Mouse (Mus musculus): ENCODE measurements around the gene Caly. TPM values are rescaled to one million over a fixed set of nuclear protein-coding genes. Genes with fewer than 3 reads are reported as not detected.
A peak's percentile ranks its signal among the peaks of the same experiment; 100 is the strongest.

Caly gene
- polyA plus RNA-seq, 1 experiment: 1.4 TPM

DNA sequence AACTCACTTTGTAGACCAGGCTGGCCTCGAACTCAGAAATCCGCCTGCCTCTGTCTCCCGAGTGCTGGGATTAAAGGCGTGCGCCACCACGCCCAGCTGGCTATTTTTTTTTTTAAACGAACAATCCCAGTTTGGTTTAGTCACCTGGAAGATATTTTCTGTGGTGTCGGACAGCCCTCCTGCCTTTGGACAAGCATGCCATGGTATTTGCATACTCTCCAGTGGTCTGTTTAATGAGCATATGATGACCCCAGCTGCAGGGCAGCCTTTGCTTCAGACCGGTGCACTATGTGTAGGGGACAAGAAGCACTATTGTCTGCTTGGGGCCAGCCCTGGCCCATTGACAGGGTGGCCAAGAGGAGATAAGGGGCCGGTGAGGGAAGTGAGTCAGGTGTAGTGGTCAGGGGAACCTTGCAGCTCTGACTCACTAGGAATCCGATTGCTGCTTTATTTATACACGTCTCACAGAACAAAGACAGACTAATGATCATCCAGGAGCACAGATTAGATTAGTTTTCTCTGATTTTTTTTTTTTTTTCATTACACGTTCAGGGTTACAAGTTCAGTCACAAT, 39.1 kb upstream of the Caly start:
- Histone ChIP-seq H3K4me3 (ENCODE audit: low read depth, low read length) (no peak overlapping the region), H3K27me3 (ENCODE audit: control insufficient read depth, insufficient read depth, low read length) (no peaks in the 10 kb centered on the region), H3K27ac (ENCODE audit: insufficient read depth, low read depth, low read length) (peak overlapping the region; percentile 59; the same call in 1 of the 2 replicates), H3K36me3 (ENCODE audit: control insufficient read depth, insufficient read depth, low read length) (no peaks in the 10 kb centered on the region), H3K4me1 (ENCODE audit: control insufficient read depth, insufficient read depth, insufficient read length, low read length) (peaks cover 4% of the 10 kb centered on the region; the same call in 1 of the 2 replicates)
- WGBS: 61% methylated on average over 13 of the region's 13 CpGs
- TF ChIP-seq CTCF (IDR thresholded peaks at IDR 0.05; ENCODE audit: extremely low read depth, insufficient read length, insufficient replicate concordance, low read depth, low read length) (no peak), POLR2A (IDR thresholded peaks at IDR 0.05; ENCODE audit: low read depth, low read length) (no peak)

DNA sequence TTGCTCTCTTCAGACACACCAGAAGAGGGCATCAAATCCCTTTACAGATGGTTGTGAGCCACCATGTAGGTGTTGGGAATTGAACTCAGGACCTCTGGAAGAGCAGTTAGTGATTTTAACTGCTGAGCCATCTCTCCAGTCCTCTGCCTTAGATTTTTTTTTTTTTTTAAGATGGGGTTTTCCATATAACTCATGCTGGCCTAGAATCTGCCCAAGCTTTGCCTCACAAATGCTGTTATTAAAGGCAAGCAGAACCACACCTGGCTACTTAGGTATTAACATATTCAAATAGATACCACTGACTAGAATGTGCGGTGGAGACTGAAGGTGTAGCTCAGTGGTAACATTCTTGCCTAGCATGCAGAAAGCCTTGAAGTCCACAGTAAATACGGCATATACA, 38.1 kb upstream of the Caly start:
- TF ChIP-seq CTCF (IDR thresholded peaks at IDR 0.05; ENCODE audit: extremely low read depth, insufficient read length, insufficient replicate concordance, low read depth, low read length): no peak
- TF ChIP-seq POLR2A (IDR thresholded peaks at IDR 0.05; ENCODE audit: low read depth, low read length): no peak
- 91% methylated on average over 2 of the region's 2 CpGs for WGBS
- no peaks in the 10 kb centered on the region for H3K27me3 ChIP-seq (ENCODE audit: control insufficient read depth, insufficient read depth, low read length)

DNA sequence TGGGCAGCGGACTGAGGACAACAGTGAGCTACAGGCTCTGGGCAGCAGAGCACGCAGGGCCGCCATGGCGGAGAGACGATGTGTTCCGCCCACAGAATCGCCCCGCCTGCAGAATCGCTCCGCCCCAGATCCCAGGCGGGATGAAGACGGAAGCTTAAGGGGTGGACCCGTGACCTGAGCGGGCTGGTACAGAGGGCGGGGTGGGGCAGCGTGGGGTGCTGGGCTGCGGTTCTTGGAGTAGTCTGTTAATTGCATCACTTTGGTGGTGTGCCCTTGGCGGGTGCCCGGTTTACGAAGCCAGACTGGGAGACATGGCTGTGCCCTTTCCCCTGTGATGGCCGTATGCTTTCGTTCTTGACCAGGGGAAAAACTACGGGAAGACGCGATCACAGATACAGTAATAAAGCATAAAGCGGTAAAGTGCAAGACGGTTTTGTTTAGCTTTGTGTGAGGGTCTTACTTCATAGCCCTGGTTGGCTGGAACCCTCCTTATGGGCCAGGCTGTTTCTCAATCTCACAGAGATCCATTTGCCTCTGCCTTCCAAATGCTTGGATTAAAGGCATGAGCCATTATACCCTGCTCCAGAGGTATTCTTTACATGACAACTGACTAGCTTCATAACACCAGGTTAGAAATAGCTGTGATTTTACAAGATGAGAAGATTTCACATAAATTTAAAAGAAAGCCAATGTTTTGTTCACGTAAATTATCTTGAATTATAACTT, 34.1 kb upstream of the Caly start, which contains the start of gene Echs1:
Echs1 (minus strand) TSS at position 148 of the 726 bp plus-strand sequence.
- peaks cover 14% of the 10 kb centered on the region for H3K36me3 ChIP-seq (ENCODE audit: control insufficient read depth, insufficient read depth, low read length)
- TF ChIP-seq POLR2A (IDR thresholded peaks at IDR 0.05; ENCODE audit: low read depth, low read length) (peak; percentile 85), CTCF (IDR thresholded peaks at IDR 0.05; ENCODE audit: extremely low read depth, insufficient read length, insufficient replicate concordance, low read depth, low read length) (no peak)
- no peaks in the 10 kb centered on the region for H3K27me3 ChIP-seq (ENCODE audit: control insufficient read depth, insufficient read depth, low read length)
- 3% methylated on average over 28 of the region's 28 CpGs for WGBS
- peak within 1 kb of the TSS; percentile 75 for H3K4me3 ChIP-seq (ENCODE audit: low read depth, low read length)
- peaks cover 7% of the 10 kb centered on the region; the same call in 1 of the 2 replicates for H3K4me1 ChIP-seq (ENCODE audit: control insufficient read depth, insufficient read depth, insufficient read length, low read length)
- peak within 1 kb of the TSS; percentile 96 for H3K27ac ChIP-seq (ENCODE audit: insufficient read depth, low read depth, low read length)

More for the DNA sequence above, 38.1 kb upstream of the Caly start:
- Histone ChIP-seq H3K4me1 (ENCODE audit: control insufficient read depth, insufficient read depth, insufficient read length, low read length) (peaks cover 4% of the 10 kb centered on the region; the same call in 1 of the 2 replicates), H3K4me3 (ENCODE audit: low read depth, low read length) (no peak overlapping the region), H3K36me3 (ENCODE audit: control insufficient read depth, insufficient read depth, low read length) (no peaks in the 10 kb centered on the region), H3K27ac (ENCODE audit: insufficient read depth, low read depth, low read length) (0 out of 2 replicates have a peak overlapping the region, but pooled peaks have one; percentile 83)

DNA sequence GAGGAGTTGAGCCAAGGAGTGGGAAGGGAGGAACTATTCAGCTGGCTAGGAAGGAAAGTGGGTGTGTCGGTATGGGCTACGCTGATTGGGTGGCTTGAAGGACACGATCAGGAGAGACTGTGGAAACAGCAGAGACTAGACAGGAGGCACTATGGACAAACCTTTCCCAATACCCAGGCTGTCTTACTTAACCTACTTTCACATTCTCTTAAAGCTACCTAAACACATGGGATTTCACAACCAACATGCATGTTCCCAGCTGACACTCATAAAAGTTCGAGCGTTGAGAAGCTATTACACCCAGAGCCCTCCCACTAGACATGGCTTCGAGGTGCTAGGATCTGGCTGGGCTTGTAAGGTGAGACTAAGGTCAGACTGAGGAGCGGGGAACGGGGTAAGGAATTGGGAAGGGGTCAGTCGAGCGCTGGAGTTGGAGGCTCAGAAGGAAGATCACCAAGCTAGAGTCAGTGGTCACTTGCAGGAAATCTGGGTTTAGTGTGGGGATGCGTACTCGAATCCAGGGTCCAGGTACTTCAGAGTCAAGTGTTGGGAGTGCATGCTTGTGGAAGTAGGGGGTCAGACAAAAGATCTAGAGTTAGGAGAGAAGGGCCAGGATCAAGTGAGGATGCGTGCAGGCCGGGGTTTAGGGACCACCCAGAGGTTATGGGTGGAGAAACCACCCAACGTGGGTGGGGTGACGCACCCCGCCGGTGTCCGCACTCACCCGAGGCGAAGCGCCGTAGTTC, 33.4 kb upstream of the Caly start, which contains the start of gene Paox:
Paox (plus strand) TSS at position 217 of the 746 bp plus-strand sequence.
- Histone ChIP-seq H3K4me1 (ENCODE audit: control insufficient read depth, insufficient read depth, insufficient read length, low read length) (peaks cover 7% of the 10 kb centered on the region; the same call in 1 of the 2 replicates), H3K27me3 (ENCODE audit: control insufficient read depth, insufficient read depth, low read length) (no peaks in the 10 kb centered on the region), H3K4me3 (ENCODE audit: low read depth, low read length) (peak within 1 kb of the TSS; percentile 75), H3K36me3 (ENCODE audit: control insufficient read depth, insufficient read depth, low read length) (peaks cover 20% of the 10 kb centered on the region), H3K27ac (ENCODE audit: insufficient read depth, low read depth, low read length) (peak within 1 kb of the TSS; percentile 96)
- TF ChIP-seq CTCF (IDR thresholded peaks at IDR 0.05; ENCODE audit: extremely low read depth, insufficient read length, insufficient replicate concordance, low read depth, low read length) (no peak), POLR2A (IDR thresholded peaks at IDR 0.05; ENCODE audit: low read depth, low read length) (no peak)
- under 1% methylated on average over 23 of the region's 23 CpGs for WGBS

DNA sequence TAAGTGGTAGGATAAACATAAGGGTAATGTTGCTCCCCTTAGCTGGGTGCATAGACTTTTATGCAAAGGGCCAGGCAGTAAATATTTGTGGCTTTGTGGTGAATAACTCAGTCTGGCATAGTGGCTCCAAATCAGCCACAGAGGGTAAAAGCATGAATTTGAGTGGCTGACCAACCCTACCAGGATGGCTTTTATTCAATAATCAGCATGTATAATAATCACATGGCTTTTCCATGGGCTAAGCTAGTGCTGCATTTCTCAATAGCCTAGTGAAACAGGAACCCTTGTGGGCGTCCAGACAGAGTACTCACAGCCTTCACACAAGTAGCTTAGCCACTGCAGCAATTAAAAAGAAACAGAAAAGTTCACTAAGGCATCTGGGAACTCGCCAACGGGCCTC, 29.6 kb upstream of the Caly start:
- 61% methylated on average over 3 of the region's 3 CpGs for WGBS
- Histone ChIP-seq H3K4me3 (ENCODE audit: low read depth, low read length) (no peak overlapping the region), H3K4me1 (ENCODE audit: control insufficient read depth, insufficient read depth, insufficient read length, low read length) (peaks cover 5% of the 10 kb centered on the region; the same call in 1 of the 2 replicates), H3K27ac (ENCODE audit: insufficient read depth, low read depth, low read length) (no peak overlapping the region), H3K27me3 (ENCODE audit: control insufficient read depth, insufficient read depth, low read length) (no peaks in the 10 kb centered on the region), H3K36me3 (ENCODE audit: control insufficient read depth, insufficient read depth, low read length) (peaks cover 53% of the 10 kb centered on the region)
- TF ChIP-seq CTCF (IDR thresholded peaks at IDR 0.05; ENCODE audit: extremely low read depth, insufficient read length, insufficient replicate concordance, low read depth, low read length) (no peak), POLR2A (IDR thresholded peaks at IDR 0.05; ENCODE audit: low read depth, low read length) (no peak)

DNA sequence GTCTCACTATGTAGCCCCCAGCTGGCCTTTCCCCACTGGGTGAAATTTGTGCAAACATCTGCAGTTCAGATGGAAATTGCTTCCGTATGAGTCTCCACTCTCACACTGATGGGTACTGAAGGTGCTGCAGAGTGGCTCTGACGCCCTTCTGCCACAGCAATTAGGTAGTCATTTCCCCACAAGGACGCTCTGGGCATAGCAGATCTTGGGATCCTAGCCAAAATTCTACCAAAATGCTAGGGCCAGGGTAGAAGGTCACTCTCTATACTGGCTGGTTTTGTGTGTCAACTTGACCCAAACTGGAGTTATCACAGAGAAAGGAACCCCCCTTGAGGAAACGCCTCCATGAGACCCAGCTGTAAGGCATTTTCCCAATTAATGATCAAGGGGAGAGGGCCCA, 21.7 kb upstream of the Caly start:
- TF ChIP-seq POLR2A (IDR thresholded peaks at IDR 0.05; ENCODE audit: low read depth, low read length) (no peak), CTCF (IDR thresholded peaks at IDR 0.05; ENCODE audit: extremely low read depth, insufficient read length, insufficient replicate concordance, low read depth, low read length) (no peak)
- no peak overlapping the region for H3K4me3 ChIP-seq (ENCODE audit: low read depth, low read length)
- peaks cover 13% of the 10 kb centered on the region for H3K4me1 ChIP-seq (ENCODE audit: control insufficient read depth, insufficient read depth, insufficient read length, low read length)
- WGBS: 70% methylated on average over 4 of the region's 4 CpGs
- H3K27me3 ChIP-seq (ENCODE audit: control insufficient read depth, insufficient read depth, low read length): no peaks in the 10 kb centered on the region
- no peak overlapping the region for H3K27ac ChIP-seq (ENCODE audit: insufficient read depth, low read depth, low read length)
- H3K36me3 ChIP-seq (ENCODE audit: control insufficient read depth, insufficient read depth, low read length): peaks cover 33% of the 10 kb centered on the region
